In the genomic region with DNA sequence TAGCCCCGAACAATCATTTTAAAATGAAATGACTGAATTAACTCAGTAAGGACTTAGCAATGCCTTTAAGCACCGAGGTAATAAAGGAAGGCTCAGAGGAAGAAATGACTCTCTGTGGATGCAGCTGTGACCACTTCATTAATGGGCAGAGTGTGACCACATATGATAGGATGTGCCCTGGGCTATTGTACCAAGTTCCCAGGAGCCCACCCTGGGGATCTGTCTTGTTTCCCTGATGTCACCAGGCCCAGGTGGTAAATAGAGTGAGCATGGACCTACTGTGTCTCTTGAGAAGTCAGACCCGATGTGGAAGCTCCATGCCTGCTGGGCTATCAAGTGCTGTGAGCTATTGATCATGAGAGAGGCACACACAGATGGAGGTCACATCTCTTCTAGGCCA, we compare ENCODE assay signal across 38 mouse cellular contexts. TPM values are rescaled to one million over a fixed set of nuclear protein-coding genes. Genes with fewer than 3 reads are reported as not detected.
"Had no signal": no experiment of that assay in that cellular context is flagged by ENCODE, and none has a peak within 500 bp of the region (broad histone marks: within the 10 kb centered on the region; RNA-seq: fewer than 3 reads in every experiment).

No protein-coding gene starts in this region.

- ATAC-seq: hindbrain, embryonic 16.5 days; inflammation-experienced regulatory T-cells, adult 6 months; intestine, embryonic 15.5 days; intestine, embryonic 16.5 days; intestine, postnatal 0 days had no signal

- H3K4me2 ChIP-seq: heart, embryonic 11.5 days; heart, embryonic 12.5 days; heart, embryonic 13.5 days; heart, embryonic 15.5 days; hindbrain, embryonic 13.5 days; hindbrain, embryonic 15.5 days; intestine, embryonic 15.5 days; kidney, embryonic 15.5 days had no signal

- H3K27me3 ChIP-seq: hindbrain, embryonic 15.5 days had no signal

- H3K36me3 ChIP-seq: heart, embryonic 10.5 days; heart, embryonic 12.5 days; heart, embryonic 13.5 days; heart, embryonic 15.5 days; hindbrain, embryonic 10.5 days; hindbrain, embryonic 13.5 days; hindbrain, embryonic 15.5 days; intestine, embryonic 15.5 days; kidney, embryonic 15.5 days had no signal

- H3K9me3 ChIP-seq: heart, embryonic 10.5 days; heart, embryonic 12.5 days; heart, embryonic 13.5 days; heart, embryonic 15.5 days; hindbrain, embryonic 10.5 days; hindbrain, embryonic 13.5 days; hindbrain, embryonic 15.5 days; intestine, embryonic 15.5 days; kidney, embryonic 15.5 days had no signal

- H3K27ac ChIP-seq: heart, embryonic 10.5 days; heart, embryonic 13.5 days; heart, embryonic 15.5 days; hindbrain, embryonic 13.5 days; hindbrain, embryonic 15.5 days; intestine, embryonic 15.5 days; kidney, embryonic 15.5 days; kidney, postnatal 0 days; layer of hippocampus, adult 2 months; left cerebral cortex, adult 2 months had no signal

- H3K4me1 ChIP-seq: heart, embryonic 10.5 days; heart, embryonic 12.5 days; heart, embryonic 13.5 days; heart, embryonic 15.5 days; hindbrain, embryonic 15.5 days; intestine, embryonic 15.5 days; kidney, embryonic 15.5 days had no signal

- H3K9ac ChIP-seq: heart, embryonic 12.5 days; heart, embryonic 13.5 days; heart, embryonic 15.5 days; hindbrain, embryonic 13.5 days; hindbrain, embryonic 15.5 days; intestine, embryonic 15.5 days; kidney, embryonic 15.5 days had no signal

- H3K4me3 ChIP-seq: heart, embryonic 10.5 days; heart, embryonic 12.5 days; heart, embryonic 13.5 days; heart, embryonic 15.5 days; hindbrain, embryonic 10.5 days; hindbrain, embryonic 13.5 days; hindbrain, embryonic 15.5 days; intestine, embryonic 15.5 days; kidney, embryonic 15.5 days; layer of hippocampus, adult 2 months; left cerebral cortex, adult 2 months had no signal

- DNase-seq: heart, postnatal 10 days; heart, postnatal 14 days; heart, postnatal 36 days; heart, postnatal 4 days; kidney, adult 11 months; kidney, adult 18-20 months; kidney, adult 2 months; kidney, adult 8-10 months; kidney, adult 9 months; kidney, postnatal 10 days; kidney, postnatal 14 days; kidney, postnatal 25 days; kidney, postnatal 36 days; kidney, postnatal 4 days; layer of hippocampus, adult 9-11 months; layer of hippocampus, postnatal 36 days had no signal

RNA-seq across cellular contexts. Expression of gene Ppp2r2c, which starts 13.1 kb away (rescaled TPM):
- total RNA-seq: hematopoietic stem cell, adult 5-6 weeks had no signal
- polyA plus RNA-seq: heart, embryonic 14.5 days; heart, postnatal 0 days; kidney, embryonic 14.5 days; kidney, embryonic 16.5 days had no signal
